Mouse (Mus musculus): ENCODE data around the gene Cox8a.
A peak's percentile ranks its signal among the peaks of the same experiment; 100 is the strongest.

Gene Cox8a

GRCm38 (mm10) chr19:7222196-7222595 lies 4.8 kb upstream of the Cox8a start:
- DNase-seq: no peak

DNA sequence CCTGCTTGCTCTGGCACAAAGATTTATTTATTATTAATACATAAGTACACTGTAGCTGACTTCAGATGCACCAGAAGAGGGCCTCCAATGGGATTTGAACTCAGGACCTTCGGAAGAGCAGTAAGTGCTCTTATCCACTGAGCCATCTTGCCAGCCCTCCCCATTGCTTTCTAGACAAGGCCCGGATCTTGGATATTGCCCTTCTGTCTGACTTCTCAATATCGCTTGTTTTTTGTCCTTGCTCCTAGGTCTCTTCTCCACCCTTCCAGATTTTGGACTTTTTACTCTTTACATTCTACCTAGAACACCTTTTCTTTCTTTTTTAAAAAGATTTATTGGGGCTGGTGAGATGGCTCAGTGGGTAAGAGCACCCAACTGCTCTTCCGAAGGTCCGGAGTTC lies 1.3 kb upstream of the Cox8a start:
- DNase-seq: no peak

- no peak for DNase-seq
Measured at GRCm38 (mm10) chr19:7217926-7218267, 481 bp upstream of the Cox8a start.

DNA sequence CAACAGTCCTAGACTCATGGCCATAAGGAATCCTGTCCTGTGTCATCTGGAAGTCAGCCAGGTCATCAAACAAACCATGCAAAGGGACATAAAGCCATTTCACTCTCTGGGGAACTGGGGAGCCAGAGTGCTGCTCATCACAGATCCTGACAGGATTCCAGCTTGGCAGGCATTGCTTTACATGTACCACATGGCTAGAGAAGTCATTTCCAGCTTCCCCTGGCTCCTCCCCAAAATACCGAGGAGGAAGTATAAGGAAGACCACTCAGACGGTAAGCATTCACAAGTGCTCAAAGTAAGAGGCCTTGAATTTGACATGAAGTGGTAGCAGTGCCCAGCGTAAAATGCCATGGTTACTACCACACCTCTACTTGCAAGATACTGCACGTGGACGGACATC lies 2.9 kb downstream of the Cox8a start:
- DNase-seq: peak in 1 of 2 experiments; percentile 41

- DNase-seq: no peak
Measured at GRCm38 (mm10) chr19:7213010-7213409, 4.4 kb downstream of the Cox8a start.

DNA sequence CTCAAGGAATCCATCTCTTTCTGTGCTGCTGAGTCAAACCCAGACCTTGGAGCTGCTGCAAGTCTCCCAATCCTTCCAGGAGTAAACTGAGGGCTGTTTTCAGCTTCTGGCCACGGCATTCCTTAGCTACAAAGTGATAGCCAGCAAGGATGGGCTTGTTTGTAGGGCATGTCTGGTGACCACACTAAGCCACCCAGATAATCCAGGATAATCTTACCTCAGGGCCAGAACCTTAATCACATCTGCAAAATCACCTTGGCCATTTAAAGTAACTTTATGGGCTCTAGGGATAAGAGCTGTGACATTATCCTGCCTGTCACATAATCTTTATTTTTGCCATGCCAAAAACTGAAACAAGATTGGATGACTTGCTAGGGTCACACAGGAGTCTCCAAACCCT lies 5.2 kb downstream of the Cox8a start:
- DNase-seq: no peak

- DNase-seq: no peak
Measured at GRCm38 (mm10) chr19:7209907-7210646, 7.3 kb downstream of the Cox8a start.

- peak; percentile 94 to 96 for DNase-seq
Measured at GRCm38 (mm10) chr19:7205753-7206736, 11.4 kb downstream of the Cox8a start, which contains the start of gene Otub1. TSS of gene Otub1 (minus strand) at chr19:7206316.

DNA sequence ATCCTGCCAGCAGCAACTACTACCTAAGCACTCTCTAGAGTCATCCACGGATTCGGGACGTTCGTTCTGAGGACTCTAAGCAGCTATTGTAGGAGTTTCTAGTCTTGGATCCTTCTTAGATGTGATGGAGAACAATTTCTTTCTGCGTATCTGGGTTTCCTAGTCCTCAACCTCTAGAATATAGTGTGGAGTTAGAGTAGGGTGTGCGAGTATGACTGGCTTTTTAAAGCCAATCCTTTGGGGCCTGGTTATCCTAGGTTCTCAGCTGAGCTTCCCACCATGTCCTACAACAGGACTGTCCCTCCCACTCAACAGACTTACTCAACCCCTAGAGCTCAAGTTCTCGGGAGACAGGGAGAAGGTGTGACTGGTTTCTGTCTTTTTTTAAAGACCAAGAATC lies 12.1 kb downstream of the Cox8a start:
- no peak for DNase-seq

DNA sequence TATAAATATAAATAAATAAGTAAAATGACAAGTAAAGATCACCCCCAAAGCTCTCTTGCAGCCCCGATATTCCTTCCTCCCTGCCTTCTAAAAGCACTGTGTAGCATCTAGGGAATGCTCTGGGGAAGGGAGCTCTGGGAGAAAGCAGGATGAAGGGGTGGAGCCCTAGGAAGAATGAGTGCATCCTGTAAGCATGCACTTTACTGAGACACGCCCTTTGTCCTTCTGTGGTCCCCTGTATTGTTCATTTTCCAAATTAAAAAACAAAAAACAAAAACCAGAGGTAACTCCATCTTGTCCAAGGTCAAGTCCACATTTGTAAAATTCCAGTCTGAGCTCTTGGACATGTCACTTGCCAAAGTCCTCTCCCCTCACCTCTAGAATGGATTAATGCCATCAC lies 12.5 kb downstream of the Cox8a start:
- DNase-seq: no peak

DNA sequence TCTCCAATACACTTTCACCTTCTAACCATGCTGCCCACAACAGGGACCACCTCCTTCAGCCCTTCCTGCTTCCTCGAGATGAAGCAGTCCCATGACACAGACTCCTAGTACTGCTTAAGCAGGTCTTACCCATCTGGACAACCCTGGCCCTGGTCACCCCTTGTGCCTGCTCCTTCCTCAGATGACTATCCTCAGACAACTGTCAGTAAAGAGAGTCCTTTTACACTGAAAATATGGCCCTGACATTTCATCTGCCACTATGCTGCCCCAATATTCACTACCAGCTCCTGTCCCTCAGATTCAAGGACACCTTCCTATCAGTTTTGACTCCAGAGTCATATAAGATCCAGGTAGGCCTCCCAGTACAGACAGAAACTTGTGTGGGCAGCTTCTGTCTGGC lies 17.0 kb downstream of the Cox8a start:
- DNase-seq: no peak

GRCm38 (mm10) chr19:7199089-7199488 lies 18.3 kb downstream of the Cox8a start:
- DNase-seq: no peak

- no peak for DNase-seq
Measured at GRCm38 (mm10) chr19:7197445-7197844, 20.0 kb downstream of the Cox8a start.

GRCm38 (mm10) chr19:7196741-7197270 lies 20.6 kb downstream of the Cox8a start:
- DNase-seq: peak; percentile 60 to 77

- peak; percentile 82 to 87 for DNase-seq
Measured at GRCm38 (mm10) chr19:7195900-7196728, 21.3 kb downstream of the Cox8a start.

- DNase-seq: peak in 1 of 2 experiments; percentile 68
Measured at GRCm38 (mm10) chr19:7192561-7192967, 24.9 kb downstream of the Cox8a start.

DNA sequence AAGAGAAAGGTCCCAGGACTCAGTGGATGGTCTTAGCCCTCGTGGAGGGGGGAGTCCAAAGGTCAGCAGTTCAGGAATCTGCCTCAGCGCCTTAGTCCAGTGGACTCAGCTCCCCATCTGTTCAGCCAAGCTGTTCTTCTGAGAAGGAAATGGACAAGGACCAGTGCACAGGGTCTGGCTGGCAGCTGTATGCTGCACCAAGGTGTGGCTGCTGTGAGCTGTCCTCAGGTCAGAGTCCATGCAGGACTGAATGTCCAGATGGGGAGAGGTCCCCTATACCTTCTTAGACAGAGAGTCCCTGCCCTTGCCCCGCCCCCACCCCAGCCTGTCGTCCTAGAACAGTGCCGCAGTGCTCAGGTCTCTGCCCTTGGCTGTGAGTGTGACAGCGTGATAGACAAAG lies 25.8 kb downstream of the Cox8a start:
- DNase-seq: peak; percentile 52 to 76

DNA sequence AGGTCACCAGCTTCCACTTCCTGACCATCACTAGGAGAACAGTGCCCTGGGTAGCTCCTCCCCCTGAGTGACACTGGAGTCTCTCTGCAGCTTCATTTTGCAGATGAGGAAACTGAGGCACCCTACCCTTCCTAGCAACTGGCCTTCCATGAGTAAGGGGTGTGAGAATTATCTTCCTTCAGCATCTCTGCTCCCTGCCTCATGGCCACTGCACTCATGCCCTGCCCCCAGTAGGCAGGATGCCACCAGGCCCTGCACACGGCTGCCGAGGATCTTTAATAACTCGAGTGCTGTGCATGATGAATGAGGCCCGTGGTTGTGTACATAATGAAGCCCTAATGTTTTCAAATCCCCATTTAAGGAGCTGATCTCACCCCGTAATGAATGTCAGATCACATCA lies 26.4 kb downstream of the Cox8a start:
- no peak for DNase-seq

DNA sequence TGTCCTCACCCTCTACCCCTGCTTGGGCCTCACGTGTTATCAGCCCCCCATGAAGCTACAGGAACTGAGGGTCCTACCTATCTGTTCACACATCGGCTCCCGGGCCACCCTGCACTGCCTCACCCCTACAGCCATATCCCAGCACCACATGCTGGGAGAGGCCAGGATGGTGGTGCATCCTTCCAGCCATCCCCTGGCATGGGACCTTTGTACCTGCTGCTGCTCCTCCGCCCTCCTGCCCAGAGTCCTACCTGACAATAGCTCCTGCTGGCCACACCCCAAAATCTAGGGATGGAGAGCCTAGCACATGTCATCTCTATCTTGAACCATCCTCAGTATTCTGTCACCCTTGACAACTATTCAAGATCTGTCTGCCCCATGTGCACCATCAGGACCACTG lies 28.4 kb downstream of the Cox8a start:
- no peak for DNase-seq

DNA sequence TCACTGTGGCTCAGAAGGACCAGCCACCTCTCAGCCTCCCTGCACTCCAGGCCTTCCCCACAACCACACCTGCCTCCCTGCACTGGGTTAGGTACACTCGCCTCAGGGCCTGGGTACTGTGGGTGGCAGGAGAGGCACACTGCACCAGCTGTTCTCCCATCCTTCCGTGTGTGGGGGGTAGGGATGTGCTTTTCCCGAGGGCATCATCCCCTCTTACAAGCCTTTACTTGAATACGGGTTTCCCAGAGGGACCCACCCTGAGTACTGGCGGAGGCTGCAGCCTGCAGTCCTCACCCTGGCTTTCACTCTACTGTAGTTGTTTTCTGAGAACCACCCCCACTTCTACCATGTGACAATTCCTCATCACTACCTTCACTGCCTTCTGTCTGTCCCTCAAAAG lies 30.3 kb downstream of the Cox8a start:
- DNase-seq: no peak

DNA sequence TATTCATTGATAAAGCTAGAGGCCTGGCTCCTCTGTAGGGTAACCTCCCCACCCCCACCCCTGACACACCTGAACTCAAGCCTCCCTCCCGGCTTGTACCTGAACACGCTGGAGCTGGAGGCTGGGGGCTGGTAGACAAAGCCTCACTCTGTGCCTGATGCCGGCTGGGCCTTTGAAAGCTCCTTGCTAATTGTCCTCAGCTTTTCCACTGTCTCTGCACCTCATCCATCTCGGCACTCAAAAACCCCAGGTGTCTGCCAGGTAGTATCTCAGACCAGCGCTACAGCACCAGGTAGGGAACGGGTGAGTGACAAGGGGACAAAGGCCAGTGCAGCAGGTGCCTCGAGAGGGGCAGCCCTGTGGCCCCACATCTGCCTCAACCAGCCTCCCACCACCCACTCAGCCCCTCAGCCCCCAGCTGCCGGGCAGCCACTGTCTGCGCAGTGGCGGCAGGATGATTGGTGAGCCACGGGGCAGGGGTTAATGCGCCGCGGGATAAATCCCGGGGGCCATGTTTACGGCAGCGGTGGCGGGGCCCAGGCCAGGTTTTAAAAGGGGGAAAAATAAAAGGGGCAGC lies 31.6 kb downstream of the Cox8a start:
- peak in 1 of 2 experiments; percentile 52 for DNase-seq

- no peak for DNase-seq
Measured at GRCm38 (mm10) chr19:7185059-7185458, 32.4 kb downstream of the Cox8a start.

Measured in kidney, postnatal 4 days (tissue).